Mouse (Mus musculus): ENCODE data around the gene Vps37c. TPM values are rescaled to one million over a fixed set of nuclear protein-coding genes. Genes with fewer than 3 reads are reported as not detected.

The Vps37c gene
- total and polyA plus RNA-seq, 3 experiments, result 18.6 to 24.6 (median 20.7) TPM

GRCm38 (mm10) chr19:10656058-10656457 is 32.5 kb upstream of the Vps37c start:
- Histone ChIP-seq H3K79me2 (replicated peaks; ENCODE audit: control insufficient read depth, insufficient read depth, low read length) (no peaks in the 10 kb centered on the region), H3K4me1 (ENCODE audit: control insufficient read depth, insufficient read depth, low read length) (no peaks in the 10 kb centered on the region), H3K4me3 (no peak overlapping the region), H3K36me3 (ENCODE audit: control insufficient read depth, insufficient read depth, low read length) (no peaks in the 10 kb centered on the region), H3K27ac (no peak overlapping the region), H3K9ac (ENCODE audit: low read depth, low read length) (no peak overlapping the region), H3K27me3 (ENCODE audit: control insufficient read depth, insufficient read depth, low read length) (no peaks in the 10 kb centered on the region)
- TF ChIP-seq POLR2A (IDR thresholded peaks at IDR 0.05; ENCODE audit: insufficient read depth, low read depth, low read length) (no peak), CTCF (IDR thresholded peaks at IDR 0.05) (no peak), EP300 (IDR thresholded peaks at IDR 0.05; ENCODE audit: insufficient read depth, low read depth, low read length) (no peak)
- intact Hi-C loops (cut with DNase I), result no loop called here
- no peak for DNase-seq
- 50% methylated on average over 3 of the region's 3 CpGs for WGBS

GRCm38 (mm10) chr19:10657742-10658141 is 30.8 kb upstream of the Vps37c start:
- 77% methylated on average over 5 of the region's 5 CpGs for WGBS
- DNase-seq, result no peak

GRCm38 (mm10) chr19:10658406-10658805 is 30.1 kb upstream of the Vps37c start:
- intact Hi-C loops (cut with DNase I), result no loop called here
- Histone ChIP-seq H3K36me3 (ENCODE audit: control insufficient read depth, insufficient read depth, low read length) (no peaks in the 10 kb centered on the region), H3K4me3 (no peak overlapping the region), H3K79me2 (replicated peaks; ENCODE audit: control insufficient read depth, insufficient read depth, low read length) (no peaks in the 10 kb centered on the region), H3K4me1 (ENCODE audit: control insufficient read depth, insufficient read depth, low read length) (no peaks in the 10 kb centered on the region), H3K27ac (no peak overlapping the region), H3K9ac (ENCODE audit: low read depth, low read length) (no peak overlapping the region), H3K27me3 (ENCODE audit: control insufficient read depth, insufficient read depth, low read length) (no peaks in the 10 kb centered on the region)
- DNase-seq, result no peak
- TF ChIP-seq EP300 (IDR thresholded peaks at IDR 0.05; ENCODE audit: insufficient read depth, low read depth, low read length) (no peak), CTCF (IDR thresholded peaks at IDR 0.05) (no peak), POLR2A (IDR thresholded peaks at IDR 0.05; ENCODE audit: insufficient read depth, low read depth, low read length) (no peak)
- 60% methylated on average over 2 of the region's 2 CpGs for WGBS

More at GRCm38 (mm10) chr19:10657742-10658141, 30.8 kb upstream of the Vps37c start:
- no peaks in the 10 kb centered on the region for H3K27me3 ChIP-seq (ENCODE audit: control insufficient read depth, insufficient read depth, low read length)
- no peak overlapping the region for H3K9ac ChIP-seq (ENCODE audit: low read depth, low read length)
- no peak for TF ChIP-seq EP300 (IDR thresholded peaks at IDR 0.05; ENCODE audit: insufficient read depth, low read depth, low read length)
- TF ChIP-seq POLR2A (IDR thresholded peaks at IDR 0.05; ENCODE audit: insufficient read depth, low read depth, low read length), result no peak
- TF ChIP-seq CTCF (IDR thresholded peaks at IDR 0.05), result no peak
- H3K27ac ChIP-seq, result no peak overlapping the region
- intact Hi-C loops (cut with DNase I), result no loop called here
- H3K4me1 ChIP-seq (ENCODE audit: control insufficient read depth, insufficient read depth, low read length), result no peaks in the 10 kb centered on the region
- H3K4me3 ChIP-seq, result no peak overlapping the region
- no peaks in the 10 kb centered on the region for H3K79me2 ChIP-seq (replicated peaks; ENCODE audit: control insufficient read depth, insufficient read depth, low read length)
- no peaks in the 10 kb centered on the region for H3K36me3 ChIP-seq (ENCODE audit: control insufficient read depth, insufficient read depth, low read length)

GRCm38 (mm10) chr19:10661373-10661772 is 27.2 kb upstream of the Vps37c start:
- no peak for TF ChIP-seq POLR2A (IDR thresholded peaks at IDR 0.05; ENCODE audit: insufficient read depth, low read depth, low read length)
- TF ChIP-seq CTCF (IDR thresholded peaks at IDR 0.05), result no peak
- TF ChIP-seq EP300 (IDR thresholded peaks at IDR 0.05; ENCODE audit: insufficient read depth, low read depth, low read length), result no peak
- Histone ChIP-seq H3K27ac (no peak overlapping the region), H3K36me3 (ENCODE audit: control insufficient read depth, insufficient read depth, low read length) (no peaks in the 10 kb centered on the region), H3K4me1 (ENCODE audit: control insufficient read depth, insufficient read depth, low read length) (no peaks in the 10 kb centered on the region), H3K79me2 (replicated peaks; ENCODE audit: control insufficient read depth, insufficient read depth, low read length) (no peaks in the 10 kb centered on the region), H3K9ac (ENCODE audit: low read depth, low read length) (no peak overlapping the region), H3K27me3 (ENCODE audit: control insufficient read depth, insufficient read depth, low read length) (no peaks in the 10 kb centered on the region), H3K4me3 (no peak overlapping the region)
- DNase-seq, result no peak
- WGBS, result 43% methylated on average over 5 of the region's 5 CpGs
- intact Hi-C loops (cut with DNase I), result no loop called here

- Histone ChIP-seq H3K4me1 (ENCODE audit: control insufficient read depth, insufficient read depth, low read length) (no peaks in the 10 kb centered on the region), H3K27me3 (ENCODE audit: control insufficient read depth, insufficient read depth, low read length) (no peaks in the 10 kb centered on the region), H3K36me3 (ENCODE audit: control insufficient read depth, insufficient read depth, low read length) (no peaks in the 10 kb centered on the region), H3K79me2 (replicated peaks; ENCODE audit: control insufficient read depth, insufficient read depth, low read length) (no peaks in the 10 kb centered on the region), H3K4me3 (no peak overlapping the region), H3K9ac (ENCODE audit: low read depth, low read length) (no peak overlapping the region), H3K27ac (no peak overlapping the region)
- intact Hi-C loops (cut with DNase I), result no loop called here
- no peak for TF ChIP-seq POLR2A (IDR thresholded peaks at IDR 0.05; ENCODE audit: insufficient read depth, low read depth, low read length)
- no peak for TF ChIP-seq EP300 (IDR thresholded peaks at IDR 0.05; ENCODE audit: insufficient read depth, low read depth, low read length)
- TF ChIP-seq CTCF (IDR thresholded peaks at IDR 0.05), result no peak
- WGBS, result 74% methylated on average over 2 of the region's 2 CpGs
- no peak for DNase-seq
These were observed 26.6 kb upstream of the Vps37c start for GRCm38 (mm10) chr19:10661919-10662318.

GRCm38 (mm10) chr19:10662665-10663064 is 25.9 kb upstream of the Vps37c start:
- intact Hi-C loops (cut with DNase I), result no loop called here
- WGBS, result 31% methylated on average over 3 of the region's 3 CpGs

More at GRCm38 (mm10) chr19:10662665-10663064, 25.9 kb upstream of the Vps37c start:
- Histone ChIP-seq H3K4me3 (no peak overlapping the region), H3K9ac (ENCODE audit: low read depth, low read length) (no peak overlapping the region), H3K27ac (no peak overlapping the region), H3K27me3 (ENCODE audit: control insufficient read depth, insufficient read depth, low read length) (no peaks in the 10 kb centered on the region), H3K79me2 (replicated peaks; ENCODE audit: control insufficient read depth, insufficient read depth, low read length) (no peaks in the 10 kb centered on the region), H3K36me3 (ENCODE audit: control insufficient read depth, insufficient read depth, low read length) (no peaks in the 10 kb centered on the region), H3K4me1 (ENCODE audit: control insufficient read depth, insufficient read depth, low read length) (no peaks in the 10 kb centered on the region)
- TF ChIP-seq POLR2A (IDR thresholded peaks at IDR 0.05; ENCODE audit: insufficient read depth, low read depth, low read length) (no peak), EP300 (IDR thresholded peaks at IDR 0.05; ENCODE audit: insufficient read depth, low read depth, low read length) (no peak), CTCF (IDR thresholded peaks at IDR 0.05) (no peak)
- no peak for DNase-seq
